Mouse (Mus musculus) neutrophil, adult 5-6 weeks (primary cell): ENCODE measurements around the gene Hydin. TPM values are rescaled to one million over a fixed set of nuclear protein-coding genes. Genes with fewer than 3 reads are reported as not detected.

Experiments used
- ATAC-seq: fragments of 151-379, 151-347 bp; 2 replicates; pipeline ENCODE4 v1.8.0; 2017; ENCODE audit warnings: mild to moderate bottlenecking, moderate TSS enrichment; ENCODE audit not compliant: insufficient number of reproducible peaks, poor library complexity, low FRiP score, severe bottlenecking; ENCODE audit errors: extremely low read depth
- total RNA-seq: library from RNA; stranded (forward); fragments of 200-1000 nt; gene quantifications from 2 replicates; pipeline ENCODE4 v1.2.3, GENCODE M21; 2017

The Hydin gene
- 0.12 TPM in 1 of 2 replicates, not detected in the other for total RNA-seq

GRCm38 (mm10) chr8:110266741-110267140, at the start of gene Hydin:
TSS of gene Hydin (plus strand) at chr8:110266977.
- no peak for ATAC-seq

GRCm38 (mm10) chr8:110217198-110217597, 49.6 kb upstream of the Hydin start:
- ATAC-seq = no peak

- peak; percentile 96 for ATAC-seq
These were observed 49.1 kb upstream of the Hydin start for GRCm38 (mm10) chr8:110217681-110218131.

- ATAC-seq = no peak
These were observed 48.3 kb upstream of the Hydin start for GRCm38 (mm10) chr8:110218511-110218910.

GRCm38 (mm10) chr8:110220936-110221335, 45.8 kb upstream of the Hydin start:
- ATAC-seq = no peak

GRCm38 (mm10) chr8:110230803-110231202, 36.0 kb upstream of the Hydin start:
- ATAC-seq = no peak

GRCm38 (mm10) chr8:110242278-110243177, 24.2 kb upstream of the Hydin start:
- ATAC-seq = no peak

GRCm38 (mm10) chr8:110244566-110244965, 22.2 kb upstream of the Hydin start:
- no peak for ATAC-seq

GRCm38 (mm10) chr8:110247238-110247637, 19.5 kb upstream of the Hydin start:
- no peak for ATAC-seq

GRCm38 (mm10) chr8:110253986-110254385, 12.8 kb upstream of the Hydin start:
- no peak for ATAC-seq

GRCm38 (mm10) chr8:110265796-110266305, 926 bp upstream of the Hydin start:
- ATAC-seq = no peak

GRCm38 (mm10) chr8:110267268-110267667, 491 bp downstream of the Hydin start:
- ATAC-seq = no peak

GRCm38 (mm10) chr8:110270659-110271058, 3.9 kb downstream of the Hydin start:
- ATAC-seq = no peak

GRCm38 (mm10) chr8:110273394-110273793, 6.6 kb downstream of the Hydin start:
- no peak for ATAC-seq

- ATAC-seq = no peak
These were observed 8.9 kb downstream of the Hydin start for GRCm38 (mm10) chr8:110275465-110276258.

- no peak for ATAC-seq
These were observed 9.4 kb downstream of the Hydin start for GRCm38 (mm10) chr8:110276259-110276560.

- ATAC-seq = no peak
These were observed 45.9 kb downstream of the Hydin start for GRCm38 (mm10) chr8:110312715-110313114.

GRCm38 (mm10) chr8:110315826-110316225, 49.0 kb downstream of the Hydin start:
- ATAC-seq = no peak

- ATAC-seq = no peak
These were observed 52.8 kb downstream of the Hydin start for GRCm38 (mm10) chr8:110319586-110319985.

- no peak for ATAC-seq
These were observed 54.7 kb downstream of the Hydin start for GRCm38 (mm10) chr8:110321446-110321845.
